Mouse (Mus musculus) inflammation-experienced regulatory T-cells (primary cell): ENCODE measurements around the gene Taf1c. TPM values are rescaled to one million over a fixed set of nuclear protein-coding genes. Genes with fewer than 3 reads are reported as not detected.

Experiments used
- polyA plus RNA-seq, 2 experiments: library from polyadenylated mRNA; unstranded; fragments of 100-300 nt; shearing (Covaris generic); gene quantifications; one replicate each; pipeline ENCODE4 v1.2.1; 2017

The Taf1c gene
- polyA plus RNA-seq: 10 to 100 TPM; 25.8 to 37.0 TPM

DNA sequence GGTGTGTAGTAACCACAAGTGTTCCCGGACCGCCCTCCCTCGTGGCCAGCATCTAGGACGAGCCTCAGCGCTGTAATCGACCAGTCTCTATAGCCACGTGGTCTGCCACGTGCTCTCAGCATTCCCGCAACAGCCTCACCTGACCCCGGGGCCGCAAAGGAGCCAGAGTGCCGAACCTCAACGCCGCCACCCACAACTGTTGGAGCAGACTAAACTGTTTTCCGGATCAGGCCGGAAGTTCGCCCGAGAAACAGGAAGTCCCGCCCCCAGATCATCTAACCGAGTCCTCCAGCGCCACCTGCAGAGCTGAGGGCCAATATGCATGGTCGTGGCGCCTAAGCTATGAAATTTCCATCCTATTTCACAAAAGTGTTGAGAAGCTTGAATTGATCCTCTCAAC, at the start of gene Taf1c:
Taf1c (minus strand) TSS at position 227 of the 400 bp plus-strand sequence.

DNA sequence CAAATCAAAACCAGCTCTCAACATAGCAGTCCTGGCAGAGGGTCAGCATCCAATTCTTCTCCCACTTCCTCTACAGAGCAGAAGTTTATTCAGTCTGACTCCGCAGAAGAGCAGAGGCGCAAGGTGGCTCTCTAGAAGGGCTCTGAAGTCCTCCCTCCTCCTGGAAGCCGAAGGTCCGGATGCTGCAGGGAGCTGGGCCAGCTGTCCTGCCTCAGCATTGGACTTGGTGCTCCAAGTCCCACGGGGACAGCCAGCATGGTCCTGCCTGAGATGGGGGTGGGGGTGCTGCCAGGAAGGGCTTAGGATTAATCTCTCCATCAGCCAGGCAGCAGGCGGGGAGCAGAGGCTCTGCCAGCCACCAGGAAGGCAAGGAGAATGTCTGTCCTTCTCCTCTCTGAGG, 30.4 kb upstream of the Taf1c start, which contains the start of gene Kcng4:
Kcng4 (minus strand) TSS at position 303 of the 400 bp plus-strand sequence.

DNA sequence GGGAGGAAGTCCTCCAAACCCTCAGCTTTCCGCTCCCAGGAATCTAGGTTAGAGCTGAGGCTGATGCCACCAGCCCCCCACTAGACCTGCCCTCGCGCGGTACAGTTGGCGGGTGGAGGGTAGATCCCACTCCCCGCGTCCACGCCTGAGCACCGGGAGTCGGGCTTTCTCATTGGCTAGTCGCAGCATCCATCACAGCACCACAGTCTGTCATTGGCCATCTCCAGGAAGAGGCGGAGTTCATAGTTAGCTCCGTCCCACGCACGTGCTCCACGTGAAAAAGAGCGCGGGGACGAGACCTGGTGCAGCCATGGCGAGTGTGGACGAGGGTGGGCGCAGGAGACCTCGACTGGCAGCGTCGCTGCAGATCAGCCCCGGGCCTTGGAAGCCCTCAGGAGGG, 7.4 kb upstream of the Taf1c start, which contains the start of gene Adad2:
Adad2 (plus strand) TSS at position 277 of the 400 bp plus-strand sequence.

DNA sequence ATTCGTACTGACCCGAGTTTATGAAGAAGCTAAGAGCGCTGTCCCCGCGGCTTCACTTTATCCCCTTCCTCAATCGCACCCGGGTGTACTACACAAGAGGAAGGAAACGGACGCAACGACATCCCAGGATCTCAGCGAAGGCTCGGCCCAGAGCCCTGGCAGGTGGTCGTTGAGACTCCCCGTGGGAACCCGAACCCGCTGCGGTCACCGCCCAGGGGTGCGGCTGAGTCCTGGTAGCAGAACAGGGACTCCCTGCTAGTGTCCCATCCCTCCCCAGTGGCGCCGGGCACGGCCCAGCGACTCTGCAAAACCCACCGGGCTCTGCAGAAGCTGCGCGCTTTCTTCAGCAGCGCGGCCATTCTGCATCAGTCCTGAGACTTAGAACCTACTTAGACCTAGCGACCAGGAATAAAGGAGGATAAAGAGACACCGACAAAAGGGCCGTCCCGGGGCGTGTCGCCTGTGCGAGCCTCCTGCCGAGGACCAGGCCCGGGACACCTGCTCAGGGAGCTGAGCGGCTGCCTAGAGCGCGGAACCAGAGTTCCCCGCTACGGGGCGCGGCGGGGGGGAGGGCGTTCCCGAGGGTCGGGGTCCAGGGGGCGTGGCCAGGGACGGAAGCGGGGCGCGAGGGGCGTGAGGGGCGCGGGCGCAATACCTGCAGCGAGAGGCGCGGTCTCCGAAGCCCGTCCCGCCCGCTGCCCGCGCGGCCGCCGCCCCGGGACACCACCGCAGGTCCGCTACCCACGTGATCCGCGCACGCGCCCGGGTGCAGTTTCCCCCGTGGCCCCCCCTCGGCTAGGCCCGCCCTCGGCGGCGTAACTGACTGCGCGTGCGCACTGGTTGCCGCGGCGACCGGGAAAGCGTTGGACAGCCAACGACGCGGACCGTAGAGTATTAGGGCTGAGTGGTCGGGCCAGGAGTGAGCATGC, 30.3 kb downstream of the Taf1c start, which contains the start of the genes Hsdl1 and Dnaaf1:
Hsdl1 (minus strand) TSS at position 747 of the 929 bp plus-strand sequence.
Dnaaf1 (plus strand) TSS at position 799 of the 929 bp plus-strand sequence.

DNA sequence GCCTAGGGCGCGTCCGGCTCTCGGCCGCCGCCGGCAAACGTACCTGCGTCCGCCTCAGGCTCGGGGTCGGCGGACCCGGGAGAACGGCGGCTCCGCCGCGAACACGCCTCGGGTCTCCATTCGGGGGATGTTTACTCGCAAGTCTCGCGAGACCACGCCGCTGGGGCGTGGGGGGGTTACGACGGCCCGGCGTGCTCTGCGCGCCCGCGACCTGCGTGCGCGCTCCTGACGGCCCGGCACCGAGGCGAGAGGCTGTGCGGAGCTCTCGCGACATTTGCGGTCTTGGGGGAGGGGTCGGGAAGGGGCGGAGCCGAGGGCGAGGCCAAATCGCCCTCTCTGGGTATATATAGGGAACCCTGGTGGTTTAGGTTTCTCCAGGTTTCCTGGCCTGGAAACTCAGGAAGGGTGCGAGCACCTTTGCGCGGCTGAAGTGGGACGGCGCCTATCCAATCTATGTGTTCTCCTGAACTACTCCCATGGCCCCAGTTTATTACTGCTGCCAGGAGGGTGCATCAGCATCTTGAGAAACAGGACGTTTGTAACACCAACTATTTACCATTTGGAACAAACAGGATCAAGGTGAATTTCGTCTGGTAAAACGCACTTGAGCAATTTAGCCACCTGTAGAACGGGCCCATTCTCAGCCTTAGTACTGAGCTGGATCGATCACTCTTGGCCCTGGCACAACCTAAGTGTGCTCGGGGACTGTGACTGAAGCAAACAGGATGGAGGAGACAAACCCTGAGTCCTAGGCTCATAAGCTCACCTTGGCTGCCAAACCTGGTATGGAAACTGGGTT, 46.2 kb downstream of the Taf1c start, which contains the start of gene Mbtps1:
Mbtps1 (minus strand) TSS at position 133 of the 799 bp plus-strand sequence.

Other genes with a start within 250 kb of the Taf1c start
- 10 to 100 TPM; 34.2 to 34.3 TPM for gene Mlycd, start 210.3 kb downstream of the Taf1c start, polyA plus RNA-seq
- gene Osgin1, start 171.1 kb downstream of the Taf1c start, polyA plus RNA-seq: 10 to 100 TPM; 14.3 to 19.4 TPM
- gene Necab2, start 158.5 kb downstream of the Taf1c start, polyA plus RNA-seq: under 1 TPM in 1 of 2 experiments, not detected in 1; 0.23 TPM
- under 1 TPM in 1 of 2 experiments, not detected in 1; 0.54 TPM for gene Slc38a8, start 103.5 kb downstream of the Taf1c start, polyA plus RNA-seq
- gene Mbtps1, start 46.5 kb downstream of the Taf1c start, polyA plus RNA-seq: 10 to 100 TPM; 78.1 to 93.0 TPM
- gene Hsdl1, start 30.0 kb downstream of the Taf1c start, polyA plus RNA-seq: 100 to 1,000 TPM in 1 of 2 experiments, 10 to 100 TPM in 1; 81.4 to 119 TPM
- gene Dnaaf1, start 30.0 kb downstream of the Taf1c start, polyA plus RNA-seq: not detected
- under 1 TPM in 1 of 2 experiments, not detected in 1; 0.87 TPM for gene Adad2, start 7.5 kb upstream of the Taf1c start, polyA plus RNA-seq
- gene Kcng4, start 30.5 kb upstream of the Taf1c start, polyA plus RNA-seq: 1 to 10 TPM in 1 of 2 experiments, not detected in 1; 1.1 TPM
- not detected for gene Wfdc1, start 61.1 kb upstream of the Taf1c start, polyA plus RNA-seq
- gene Atp2c2, start 94.8 kb upstream of the Taf1c start, polyA plus RNA-seq: under 1 TPM; 0.10 to 0.16 TPM
- gene Tldc1, start 173.2 kb upstream of the Taf1c start, polyA plus RNA-seq: 10 to 100 TPM in 1 of 2 experiments, 1 to 10 TPM in 1; 8.6 to 10.9 TPM
- gene Cotl1, start 235.3 kb upstream of the Taf1c start, polyA plus RNA-seq: 100 to 1,000 TPM; 339 to 362 TPM